Mouse (Mus musculus) naive thymus-derived CD4-positive, alpha-beta T cell, adult 2 months (primary cell): ENCODE results near the gene Kctd5.
A peak's percentile ranks its signal among the peaks of the same experiment; 100 is the strongest.
"Not testable (repeated sequence)": the region's sequence is repeated elsewhere in the genome, so short reads cannot be mapped to it uniquely, and the experiment has no call there.

Experiments used
- DNase-seq: peaks from one replicate; pipeline ENCODE4 v3.0.0-alpha.2; 2011; ENCODE audit warnings: low read depth

The Kctd5 gene

GRCm38 (mm10) chr17:24072919-24073696 is at the start of gene Kctd5:
Gene Kctd5, minus strand, starts transcription at chr17:24073485.
- DNase-seq = peak; percentile 96

GRCm38 (mm10) chr17:24119446-24119845 is 46.2 kb upstream of the Kctd5 start:
- DNase-seq = no peak

DNA sequence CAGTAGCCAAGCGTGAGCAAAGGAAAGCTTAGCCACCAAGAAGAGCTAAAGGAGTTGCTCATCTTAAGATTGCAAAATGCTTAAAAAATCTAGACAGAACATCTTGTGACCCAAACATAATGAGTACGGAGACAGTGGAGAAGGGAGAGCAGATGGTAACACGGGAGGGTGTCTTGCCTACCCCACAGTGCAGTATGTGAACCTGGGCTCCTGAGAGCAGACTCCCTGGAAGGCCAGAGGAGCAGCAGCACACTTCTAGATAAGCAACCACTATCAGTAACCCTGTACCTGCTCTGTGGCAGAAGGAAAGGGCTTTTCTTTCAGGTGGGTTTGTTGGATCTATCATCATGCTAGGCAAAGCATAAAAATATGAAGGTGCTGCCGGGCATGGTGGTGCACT is 39.7 kb upstream of the Kctd5 start:
- no peak for DNase-seq

DNA sequence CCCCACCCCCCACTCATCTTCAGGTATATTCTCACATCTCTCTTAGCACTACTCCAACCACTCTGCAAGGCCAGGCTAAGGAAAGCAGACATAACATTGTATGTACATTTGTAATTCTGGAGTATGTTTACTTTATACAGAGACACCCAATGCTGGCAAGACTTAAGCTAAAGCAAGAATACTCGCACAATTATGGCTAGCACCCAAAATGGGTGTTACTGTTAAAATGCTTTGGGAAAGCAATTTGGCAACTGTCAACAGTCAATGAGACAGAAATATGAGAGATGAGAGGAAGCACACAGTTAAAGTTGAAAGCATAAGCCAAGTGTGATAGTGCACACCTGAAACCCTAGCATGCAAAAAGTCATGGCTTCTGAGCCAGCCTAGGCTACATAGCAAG is 38.0 kb upstream of the Kctd5 start:
- DNase-seq = no peak

DNA sequence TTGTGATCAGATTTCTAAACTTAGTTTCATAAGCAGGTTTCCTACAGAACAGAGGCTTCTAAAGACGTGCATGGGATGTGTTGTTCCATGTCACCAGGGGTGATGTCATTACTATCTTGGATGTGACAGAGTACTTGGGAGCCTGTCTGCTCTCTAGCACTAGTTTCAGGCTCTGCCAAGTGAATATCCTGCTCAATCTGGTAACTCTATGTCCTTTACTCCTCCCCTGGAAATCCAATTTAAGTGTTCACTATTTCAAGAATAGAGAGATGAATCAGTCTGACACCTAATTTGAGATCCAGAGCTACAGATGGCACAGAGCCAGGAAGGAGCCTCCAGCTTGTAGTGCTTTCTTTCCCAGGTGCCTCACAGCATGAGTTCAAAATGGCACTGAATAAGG is 35.6 kb upstream of the Kctd5 start:
- no peak for DNase-seq

GRCm38 (mm10) chr17:24105111-24105510 is 31.8 kb upstream of the Kctd5 start:
- DNase-seq = no peak

DNA sequence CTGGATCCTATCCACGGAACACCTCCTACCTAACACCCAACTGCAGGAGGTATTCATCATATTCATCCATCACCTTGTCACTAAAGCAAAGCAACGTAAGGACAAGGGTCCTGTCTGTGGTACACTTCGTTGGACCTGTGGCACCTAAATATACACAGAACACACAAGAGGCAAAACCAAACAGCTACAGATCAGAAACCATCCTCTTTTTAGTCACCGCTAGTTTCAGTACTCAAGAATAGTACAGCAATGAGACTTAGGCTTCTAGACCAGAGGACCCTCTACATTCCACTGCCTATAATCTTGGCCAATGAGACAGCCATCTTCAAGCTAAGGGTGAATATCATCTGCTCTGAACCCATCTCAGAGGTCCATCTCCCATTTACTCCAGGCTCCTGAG is 25.1 kb upstream of the Kctd5 start:
- no peak for DNase-seq

GRCm38 (mm10) chr17:24090575-24090974 is 17.3 kb upstream of the Kctd5 start:
- DNase-seq = no peak

DNA sequence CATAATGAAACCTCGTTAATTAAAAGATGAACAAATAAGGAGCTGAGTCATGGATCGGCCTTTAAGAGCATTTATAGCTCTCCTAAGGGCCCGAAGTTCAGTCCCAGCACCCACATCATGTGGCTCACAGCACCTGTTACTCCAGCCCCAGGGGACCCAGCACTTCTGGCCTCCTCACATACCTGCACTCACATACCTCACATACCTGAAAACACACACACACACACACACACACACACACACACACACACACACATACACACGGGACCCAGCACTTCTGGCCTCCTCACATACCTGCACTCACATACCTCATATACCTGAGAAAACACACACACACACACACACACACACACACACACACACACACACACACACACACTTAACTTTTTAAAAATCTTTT is 13.1 kb upstream of the Kctd5 start:
- not testable (repeated sequence) for DNase-seq

DNA sequence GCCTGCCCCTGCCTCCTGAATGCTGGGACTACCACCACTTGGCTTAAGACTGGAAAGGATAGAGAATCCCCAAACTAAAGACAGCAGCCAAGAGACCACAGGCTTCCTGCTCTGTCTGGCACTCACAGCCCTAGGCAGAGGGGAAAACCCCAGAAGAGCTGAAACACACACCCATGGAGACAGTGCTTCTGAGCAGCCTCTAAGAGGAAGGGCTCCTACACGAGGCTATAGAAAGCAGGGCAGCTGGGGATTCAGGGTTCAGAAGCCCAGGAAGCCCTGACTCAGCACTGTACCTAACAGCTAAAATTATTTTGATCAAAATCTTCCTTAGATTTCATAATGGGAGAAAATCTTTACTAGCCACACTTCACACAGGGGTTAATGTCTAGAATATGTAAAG is 11.3 kb upstream of the Kctd5 start:
- peak; percentile 34 for DNase-seq

DNA sequence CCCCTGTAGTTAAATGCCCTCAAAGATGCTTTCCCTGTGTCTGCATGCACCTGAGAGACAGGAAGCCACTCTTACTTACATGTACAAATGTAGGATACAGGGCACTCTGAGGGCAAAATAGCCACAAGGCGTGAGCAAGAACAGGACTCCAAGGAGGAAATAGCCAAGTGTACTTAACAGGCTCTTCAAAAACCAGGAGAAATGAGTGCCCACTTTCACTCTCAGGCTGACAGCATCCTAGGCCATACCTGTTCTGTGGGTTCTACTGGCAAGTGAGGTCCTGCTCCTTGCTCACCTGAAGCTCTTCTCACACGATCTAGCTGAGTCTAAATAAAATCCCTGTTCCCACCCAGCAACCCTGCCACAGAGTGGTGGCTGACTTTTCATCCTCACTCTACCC is 3.8 kb upstream of the Kctd5 start:
- DNase-seq = no peak

DNA sequence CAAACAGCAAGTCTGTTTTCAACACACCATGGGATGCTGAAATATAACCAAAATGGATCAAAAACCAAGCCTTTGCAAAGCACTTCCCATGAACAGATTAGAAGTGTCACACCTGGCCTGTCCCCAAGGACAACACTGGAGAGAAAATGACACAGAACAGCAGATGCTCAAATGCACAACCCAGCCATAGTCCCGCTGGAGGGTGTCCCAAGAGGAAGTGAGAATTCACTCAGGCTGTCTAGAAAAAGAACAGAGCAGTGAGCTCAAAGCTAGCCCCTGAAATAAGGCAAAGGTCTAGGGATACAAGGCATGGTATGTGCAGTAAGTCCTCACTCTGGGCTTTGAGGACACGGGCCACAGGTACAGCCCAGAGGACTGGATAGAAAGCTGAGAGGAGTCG is 3.8 kb downstream of the Kctd5 start:
- no peak for DNase-seq

DNA sequence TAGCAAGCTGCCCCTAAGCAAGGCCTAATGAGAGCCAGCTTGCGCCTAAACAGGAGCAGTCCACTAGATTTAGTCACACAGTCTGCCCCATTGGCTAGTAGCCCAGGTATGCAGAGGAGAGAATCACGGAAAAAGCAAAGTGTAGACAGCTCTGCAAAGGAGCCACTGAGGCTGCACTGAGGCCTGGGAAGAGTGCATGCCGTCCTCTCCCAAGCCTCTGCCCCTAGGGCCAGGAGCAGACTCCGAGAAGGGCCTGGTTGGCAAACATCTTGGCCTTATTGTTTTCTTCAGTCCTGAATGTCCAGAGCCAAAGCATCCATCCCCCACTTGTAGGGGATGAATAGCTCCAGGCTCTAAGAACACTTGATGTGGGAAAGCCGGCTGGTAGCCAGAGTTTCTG is 5.0 kb downstream of the Kctd5 start:
- no peak for DNase-seq

DNA sequence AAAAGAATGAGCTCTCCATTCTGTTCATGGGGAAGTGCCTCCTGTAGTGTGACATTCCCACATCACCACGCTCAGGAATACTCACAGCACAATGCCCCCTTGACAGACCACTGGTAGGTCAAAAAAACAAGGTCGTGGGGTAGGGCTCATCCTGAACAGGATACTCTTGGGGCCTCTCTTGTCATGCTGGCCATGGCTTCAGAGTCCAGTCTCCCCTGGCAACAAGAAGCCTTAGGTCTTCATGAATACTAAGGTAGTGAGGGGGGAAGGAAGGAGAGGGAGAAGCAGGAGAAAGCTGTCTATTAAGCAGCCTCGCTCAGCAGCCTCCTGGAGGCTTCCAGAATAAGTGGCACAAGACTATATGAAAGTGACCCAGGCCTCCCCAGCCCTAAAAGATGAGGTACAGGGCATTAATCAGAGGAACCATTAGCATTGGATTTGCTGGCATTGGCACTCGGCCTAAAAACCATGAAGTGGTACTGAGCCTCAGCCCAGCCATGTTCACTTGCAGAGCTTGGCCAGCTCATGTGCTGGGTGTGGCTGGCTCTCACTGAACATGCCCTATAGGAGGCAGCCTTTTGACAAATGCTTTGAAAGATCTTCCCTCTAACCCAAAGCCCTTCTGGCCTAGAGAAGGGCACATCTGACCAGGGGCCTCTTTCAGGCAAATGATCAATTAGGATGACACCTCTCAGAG is 10.7 kb downstream of the Kctd5 start:
- DNase-seq = no peak

- no peak for DNase-seq
Measured at GRCm38 (mm10) chr17:24057730-24058245, 15.5 kb downstream of the Kctd5 start.

GRCm38 (mm10) chr17:24056636-24057625 is 16.4 kb downstream of the Kctd5 start:
- DNase-seq = no peak

GRCm38 (mm10) chr17:24049008-24049407 is 24.3 kb downstream of the Kctd5 start:
- DNase-seq = no peak

GRCm38 (mm10) chr17:24048053-24048452 is 25.2 kb downstream of the Kctd5 start:
- DNase-seq = no peak

DNA sequence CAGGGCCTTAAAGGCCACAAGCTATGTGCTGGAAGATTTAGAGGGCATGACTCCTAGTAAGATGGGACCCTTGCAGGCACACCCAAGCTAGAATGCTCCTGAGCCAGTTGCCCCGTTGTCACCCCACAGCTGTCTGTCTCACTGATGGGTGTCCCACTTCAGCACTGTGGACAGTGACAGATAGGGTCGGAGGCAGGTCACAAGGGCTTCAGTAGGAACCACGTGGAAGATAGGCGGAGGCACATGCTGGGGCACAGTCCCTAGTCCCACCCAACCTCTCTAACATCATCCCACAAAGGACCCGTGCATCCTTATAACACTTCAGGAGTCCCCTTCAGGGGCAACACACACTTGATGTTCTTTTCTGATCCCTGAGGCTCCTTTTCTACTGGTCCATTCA is 27.3 kb downstream of the Kctd5 start:
- no peak for DNase-seq

DNA sequence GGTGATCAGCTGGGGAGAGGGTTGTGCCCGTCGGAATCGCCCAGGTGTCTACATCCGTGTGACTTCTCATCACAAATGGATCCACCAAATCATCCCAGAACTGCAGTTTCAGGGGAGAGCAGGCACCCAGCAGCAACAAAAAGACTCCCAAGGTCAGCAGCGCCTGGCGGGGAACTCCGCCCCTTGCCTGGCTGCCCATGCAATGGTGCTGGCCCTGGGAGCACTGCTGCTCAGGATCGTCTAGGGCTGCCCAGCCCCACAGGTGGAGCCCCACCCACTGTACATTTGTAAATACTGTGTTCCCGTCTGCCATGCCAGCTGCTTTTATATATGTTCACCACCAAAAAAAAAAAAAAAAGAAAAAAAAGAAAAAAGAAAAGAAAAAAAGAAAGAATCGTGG is 27.7 kb downstream of the Kctd5 start:
- no peak for DNase-seq

DNA sequence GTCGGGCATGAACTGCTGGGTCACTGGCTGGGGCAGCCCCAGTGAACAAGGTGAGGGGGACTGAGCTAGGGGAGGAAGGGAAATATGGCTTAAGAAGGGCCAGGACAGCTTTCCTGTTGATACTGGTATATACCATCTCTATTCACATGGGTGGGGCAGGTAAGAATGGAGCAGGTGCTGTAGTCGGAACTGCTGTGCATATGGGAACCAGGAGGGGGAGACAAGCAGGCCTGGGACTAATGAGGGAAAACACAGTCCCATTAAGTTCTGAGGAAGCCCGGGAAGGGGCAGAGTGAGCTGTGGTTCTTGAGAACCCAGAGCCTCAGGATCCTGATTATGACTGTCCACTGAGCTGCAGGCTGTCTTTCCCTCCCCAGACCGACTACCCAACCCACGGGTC is 28.8 kb downstream of the Kctd5 start:
- no peak for DNase-seq

DNA sequence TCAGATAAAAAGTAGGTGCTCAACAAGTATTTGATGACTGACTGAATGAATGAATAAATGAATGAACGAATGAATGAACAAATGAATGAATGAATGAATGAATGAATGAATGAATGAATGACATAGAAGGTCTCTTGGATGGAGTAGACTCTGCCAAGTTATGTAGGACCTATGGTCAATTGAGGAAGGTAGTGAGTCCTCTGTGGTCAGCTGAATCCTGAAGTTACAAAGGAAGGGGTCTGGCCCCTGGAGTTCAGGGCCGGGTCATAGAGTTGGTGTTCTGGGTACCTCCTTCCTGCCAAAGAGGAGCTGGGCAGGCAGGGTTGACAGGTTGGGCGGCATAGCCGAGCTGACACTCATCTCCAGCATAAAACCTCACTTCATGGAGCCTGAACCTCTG is 35.4 kb downstream of the Kctd5 start, which contains the start of gene Prss27:
TSS of gene Prss27 (plus strand) at position 301 of the 400 bp plus-strand sequence.
- no peak for DNase-seq
